Mouse (Mus musculus) kidney, embryonic 14.5 days (tissue): ENCODE measurements around the gene Il33. TPM values are rescaled to one million over a fixed set of nuclear protein-coding genes. Genes with fewer than 3 reads are reported as not detected.

Source experiments
- ATAC-seq: fragments of 200-750 bp; cut with Nextera tagmentation; 2 replicates; pipeline ENCODE4 v1.8.0; 2017; ENCODE audit warnings: moderate number of reproducible peaks, mild to moderate bottlenecking, moderate TSS enrichment, moderate library complexity; ENCODE audit not compliant: low FRiP score, low TSS enrichment
- H3K27ac ChIP-seq: fragments of 300-500 bp; sonication (generic); 2 replicates; pipeline ENCODE4 v1.5.1; 2014; ENCODE audit warnings: low read depth, mild to moderate bottlenecking, low read length, moderate library complexity, mixed read lengths
- H3K27me3 ChIP-seq: fragments of 300-500 bp; sonication (generic); 2 replicates; pipeline ENCODE4 v1.6.1; 2014; ENCODE audit warnings: mild to moderate bottlenecking, low read length; ENCODE audit not compliant: control insufficient read depth, insufficient read depth
- H3K36me3 ChIP-seq: fragments of 300-500 bp; sonication (generic); 2 replicates; pipeline ENCODE4 v1.6.1; 2014; ENCODE audit warnings: low read length, mixed read lengths; ENCODE audit not compliant: control insufficient read depth, insufficient read depth
- H3K4me1 ChIP-seq: fragments of 300-500 bp; sonication (generic); 2 replicates; pipeline ENCODE4 v1.6.1; 2014; ENCODE audit warnings: low read length, mixed read lengths; ENCODE audit not compliant: control insufficient read depth, insufficient read depth
- H3K4me2 ChIP-seq: fragments of 300-500 bp; sonication (generic); replicated peaks from 2 replicates; pipeline ENCODE4 v1.6.1; 2014; ENCODE audit warnings: low read depth, mild to moderate bottlenecking, low read length
- H3K4me3 ChIP-seq: fragments of 300-500 bp; sonication (generic); 2 replicates; pipeline ENCODE4 v1.5.1; 2014; ENCODE audit warnings: mild to moderate bottlenecking, low read length
- H3K9ac ChIP-seq: fragments of 300-500 bp; sonication (generic); 2 replicates; pipeline ENCODE4 v1.6.1; 2014; ENCODE audit warnings: low read depth, mild to moderate bottlenecking, low read length, moderate library complexity
- H3K9me3 ChIP-seq: fragments of 300-500 bp; sonication (generic); 2 replicates; pipeline ENCODE4 v1.6.1; 2016; ENCODE audit warnings: low read length; ENCODE audit not compliant: control insufficient read depth
- WGBS: fragments of 180-500 bp; shearing (Covaris S2); extraction: QIAGEN DNeasy Blood & Tissue Kit; methylation state at CpG from one replicate; pipeline ENCODE4 v1.1.7; 2014; 5-methylcytosine and 5-hydroxymethylcytosine counted together
- polyA plus RNA-seq: library from polyadenylated mRNA; unstranded; fragments of >200 nt; fragmentation: Nextera tagmentation; extraction: Ambion mirVana; gene quantifications from 2 replicates; pipeline ENCODE4 v1.2.1, GENCODE M21; 2014

The Il33 gene
- 28.0 and 28.3 TPM in 2 replicates for polyA plus RNA-seq

DNA sequence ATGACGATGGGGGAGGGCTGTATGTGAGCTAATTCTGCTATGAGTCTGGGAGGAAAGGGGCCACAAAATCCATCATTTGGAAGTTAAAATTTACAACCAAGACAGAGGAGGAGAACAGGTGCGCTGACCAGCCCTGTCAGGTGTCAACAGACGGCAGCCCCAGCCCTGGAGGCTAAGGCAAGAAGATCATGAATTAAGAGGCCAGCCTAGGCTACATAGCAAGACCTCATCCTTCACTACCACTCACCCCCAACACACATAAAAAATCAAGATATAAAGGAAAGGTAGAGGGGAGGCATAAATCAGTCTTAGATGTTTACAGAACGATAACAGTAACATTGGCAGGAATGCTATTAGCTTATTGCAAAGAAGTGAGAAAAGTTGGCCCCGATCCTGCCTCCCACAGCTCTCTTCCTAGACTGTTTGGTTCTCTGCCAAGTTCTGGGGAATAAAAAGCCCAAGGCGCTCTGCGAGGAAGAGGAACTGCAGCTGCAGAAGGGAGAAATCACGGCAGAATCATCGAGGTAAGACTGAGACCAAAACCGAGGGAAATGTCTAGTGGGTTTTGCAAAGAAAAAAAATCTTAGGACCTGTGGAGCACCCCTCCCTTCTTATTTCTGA lies at the start of gene Il33:
Il33 (plus strand) TSS at position 477 of the 621 bp plus-strand sequence.
- H3K4me3 ChIP-seq = peak within 1 kb of the TSS; percentile 23
- no peaks in the 10 kb centered on the region for H3K36me3 ChIP-seq
- peak within 1 kb of the TSS; percentile 28 for H3K4me2 ChIP-seq
- H3K9ac ChIP-seq = peak within 1 kb of the TSS; percentile 14; the same call in 1 of the 2 replicates
- ATAC-seq = peak; percentile 78
- peaks cover 31% of the 10 kb centered on the region for H3K4me1 ChIP-seq
- H3K27me3 ChIP-seq = no peaks in the 10 kb centered on the region
- H3K9me3 ChIP-seq = no peaks in the 10 kb centered on the region
- 19% methylated on average over 10 of the region's 10 CpGs for WGBS
- H3K27ac ChIP-seq = peak within 1 kb of the TSS; percentile 73

DNA sequence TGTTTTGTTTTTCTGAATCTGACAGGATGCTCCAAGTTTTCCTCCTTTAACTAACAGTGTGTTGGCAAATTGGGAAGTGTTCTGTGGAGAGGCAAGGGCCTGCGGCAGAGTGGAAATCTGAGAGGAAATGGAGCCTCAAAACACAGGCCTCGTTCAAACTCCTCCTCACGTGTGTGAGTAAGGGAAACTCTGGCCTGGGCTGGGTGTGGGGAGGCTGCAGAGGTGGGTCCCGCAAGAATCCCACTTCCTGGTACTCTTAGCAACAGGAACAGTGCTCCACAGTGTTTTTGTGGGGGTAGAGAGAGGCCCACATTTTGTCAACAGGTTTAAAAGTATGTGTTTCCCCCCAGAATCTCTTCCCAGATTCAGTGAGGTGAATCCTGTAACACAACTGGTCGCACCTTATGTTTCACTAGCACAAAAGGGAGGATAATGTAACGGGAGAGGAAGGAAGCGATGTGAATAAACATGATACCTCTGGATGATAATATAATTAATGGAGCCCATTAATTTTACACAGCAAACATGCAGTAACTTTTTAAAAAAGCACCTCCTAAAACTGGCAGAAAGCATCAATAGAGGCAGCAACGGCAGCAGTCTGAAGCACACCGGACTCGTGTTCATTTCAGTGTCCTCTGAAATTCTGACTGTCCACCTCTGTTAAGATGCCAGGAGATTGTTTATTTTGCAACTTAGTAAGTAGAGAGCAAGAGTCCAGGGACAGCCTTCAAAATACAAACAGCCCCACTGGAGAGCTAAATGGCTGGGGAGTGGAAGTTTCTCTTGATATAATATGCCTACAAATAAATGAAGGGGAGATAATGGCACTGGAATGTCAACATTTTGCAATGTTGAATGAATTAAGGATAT lies 47.3 kb upstream of the Il33 start:
- Histone ChIP-seq H3K9ac (no peak overlapping the region), H3K4me3 (no peak overlapping the region), H3K4me2 (no peak overlapping the region), H3K27ac (peak overlapping the region; percentile 42; the same call in 1 of the 2 replicates), H3K36me3 (no peaks in the 10 kb centered on the region), H3K4me1 (peaks cover 15% of the 10 kb centered on the region), H3K9me3 (no peaks in the 10 kb centered on the region), H3K27me3 (no peaks in the 10 kb centered on the region)
- peak; percentile 79 for ATAC-seq
- WGBS = 23% methylated on average over 10 of the region's 10 CpGs

DNA sequence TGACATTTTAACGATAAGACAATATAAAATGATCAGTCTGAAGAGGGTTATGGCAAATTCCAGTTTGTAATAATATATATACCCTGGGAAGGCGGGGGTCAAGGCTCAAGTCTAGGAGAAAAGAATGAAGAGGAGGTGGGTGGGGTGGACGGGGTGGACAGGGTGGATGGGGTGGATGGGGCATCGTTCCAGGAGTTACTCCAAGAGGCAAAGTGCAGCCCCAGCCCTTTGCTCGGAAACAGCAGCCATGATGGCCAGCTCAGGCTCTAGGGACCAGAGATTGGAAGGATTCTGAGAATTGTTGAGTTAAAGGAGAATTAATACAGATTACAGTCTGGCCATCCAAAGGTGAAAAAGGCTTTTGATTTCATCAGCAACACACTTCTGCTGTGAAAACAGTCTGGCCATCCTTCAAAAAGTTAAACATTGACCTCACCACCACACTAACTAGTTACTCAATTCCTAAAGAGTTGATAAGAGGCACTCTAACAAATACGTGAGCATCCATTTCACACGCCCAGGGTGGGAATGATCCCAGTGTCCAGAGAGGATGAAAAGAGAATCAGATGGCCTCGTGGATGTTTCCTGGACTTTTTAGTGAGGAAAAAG lies 45.9 kb upstream of the Il33 start:
- ATAC-seq = no peak
- WGBS = 60% methylated on average over 8 of the region's 8 CpGs
- no peak overlapping the region for H3K4me3 ChIP-seq
- peaks cover 15% of the 10 kb centered on the region for H3K4me1 ChIP-seq
- H3K27me3 ChIP-seq = no peaks in the 10 kb centered on the region
- no peak overlapping the region; the same call in 1 of the 2 replicates for H3K27ac ChIP-seq
- H3K9me3 ChIP-seq = no peaks in the 10 kb centered on the region
- no peak overlapping the region for H3K9ac ChIP-seq
- H3K36me3 ChIP-seq = no peaks in the 10 kb centered on the region
- no peak overlapping the region for H3K4me2 ChIP-seq

DNA sequence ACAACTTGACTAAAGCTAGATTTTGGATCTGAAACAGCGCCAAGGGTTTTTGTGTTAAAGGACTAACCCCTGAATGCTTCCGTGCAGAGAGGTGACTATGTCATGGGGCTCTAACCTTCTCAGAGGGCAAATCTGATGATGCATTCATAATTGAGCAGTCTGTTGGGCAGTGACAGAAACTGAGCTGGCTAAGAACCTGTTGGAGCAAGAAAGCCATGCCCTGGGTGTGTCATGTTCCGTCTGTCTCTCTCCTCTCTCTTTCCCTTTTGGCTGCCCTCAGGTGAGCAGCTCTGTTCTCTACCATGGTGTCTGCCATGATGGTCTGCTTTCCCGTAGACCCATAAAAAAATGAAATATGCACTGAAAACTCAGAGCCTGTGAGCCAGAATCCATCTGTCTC lies 44.0 kb upstream of the Il33 start:
- peaks cover 15% of the 10 kb centered on the region for H3K4me1 ChIP-seq
- 75% methylated on average over 4 of the region's 4 CpGs for WGBS
- no peaks in the 10 kb centered on the region for H3K9me3 ChIP-seq
- no peaks in the 10 kb centered on the region for H3K36me3 ChIP-seq
- ATAC-seq = no peak
- no peak overlapping the region for H3K4me2 ChIP-seq
- H3K4me3 ChIP-seq = no peak overlapping the region
- no peak overlapping the region for H3K9ac ChIP-seq
- no peak overlapping the region for H3K27ac ChIP-seq
- H3K27me3 ChIP-seq = no peaks in the 10 kb centered on the region

DNA sequence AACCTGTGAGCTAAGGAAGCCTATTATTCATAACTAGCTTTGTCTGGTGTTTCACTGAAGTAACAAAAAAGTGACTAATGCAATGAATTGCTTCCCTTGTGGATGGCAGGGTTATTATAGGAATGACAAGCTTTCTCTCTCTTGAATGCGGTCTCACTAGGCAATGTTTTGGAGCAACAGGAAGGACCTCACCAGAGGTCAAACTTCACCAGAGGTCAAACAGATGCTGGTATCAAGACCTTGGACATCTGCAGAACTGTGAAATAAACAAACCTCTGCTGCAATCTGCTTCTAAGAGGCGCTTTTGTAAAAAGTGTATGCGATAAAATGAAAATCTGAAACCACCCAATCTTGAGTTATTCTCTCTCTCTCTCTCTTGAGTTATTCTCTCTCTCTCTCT lies 42.2 kb upstream of the Il33 start:
- no peaks in the 10 kb centered on the region for H3K9me3 ChIP-seq
- H3K36me3 ChIP-seq = no peaks in the 10 kb centered on the region
- 74% methylated on average over 3 of the region's 3 CpGs for WGBS
- no peaks in the 10 kb centered on the region for H3K27me3 ChIP-seq
- no peak overlapping the region for H3K4me2 ChIP-seq
- no peak overlapping the region for H3K9ac ChIP-seq
- no peak overlapping the region for H3K4me3 ChIP-seq
- no peak overlapping the region for H3K27ac ChIP-seq
- no peak for ATAC-seq
- peaks cover 10% of the 10 kb centered on the region for H3K4me1 ChIP-seq

DNA sequence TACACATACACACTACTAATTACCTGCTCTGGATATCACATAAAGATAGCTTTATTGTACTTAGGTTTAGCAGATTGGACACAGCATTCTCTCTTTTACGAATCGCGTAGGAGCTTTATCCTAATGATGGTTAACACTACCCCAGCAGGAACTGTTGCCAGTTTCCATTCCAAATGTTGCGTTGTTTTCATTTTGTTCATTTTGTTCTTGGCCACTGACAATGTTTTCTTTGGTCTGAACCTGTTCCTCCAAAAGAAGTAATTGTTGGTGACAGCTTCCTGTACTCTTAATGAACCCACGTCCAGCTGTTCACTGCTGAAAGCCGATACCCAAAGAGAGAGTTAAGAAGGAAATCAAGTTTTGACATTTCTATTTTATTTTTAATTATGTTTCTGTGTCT lies 39.4 kb upstream of the Il33 start:
- no peak overlapping the region for H3K4me3 ChIP-seq
- H3K27me3 ChIP-seq = no peaks in the 10 kb centered on the region
- no peak overlapping the region for H3K27ac ChIP-seq
- H3K9me3 ChIP-seq = no peaks in the 10 kb centered on the region
- no peak for ATAC-seq
- H3K9ac ChIP-seq = no peak overlapping the region
- H3K4me1 ChIP-seq = no peaks in the 10 kb centered on the region
- no peak overlapping the region for H3K4me2 ChIP-seq
- H3K36me3 ChIP-seq = no peaks in the 10 kb centered on the region
- WGBS = 66% methylated on average over 6 of the region's 6 CpGs

DNA sequence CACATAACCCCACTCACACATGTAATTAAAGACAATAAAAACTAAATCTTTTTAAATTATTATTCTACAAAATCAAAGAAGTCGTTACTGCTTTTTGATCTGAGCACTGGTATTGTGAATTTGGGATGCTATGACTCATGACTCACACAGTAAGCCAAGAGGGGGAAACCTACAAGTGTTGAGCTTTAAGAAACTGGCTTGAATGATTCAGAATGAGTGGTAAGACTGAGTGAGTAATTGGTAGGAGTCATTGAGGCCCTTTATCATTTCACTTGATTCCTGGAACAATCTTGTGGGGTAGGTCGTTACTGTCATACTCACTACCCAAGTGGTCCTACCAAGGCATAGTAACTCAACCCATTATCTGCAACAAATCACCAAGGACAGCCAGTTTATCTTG lies 37.4 kb upstream of the Il33 start:
- no peaks in the 10 kb centered on the region for H3K4me1 ChIP-seq
- no peaks in the 10 kb centered on the region for H3K9me3 ChIP-seq
- H3K27ac ChIP-seq = no peak overlapping the region
- WGBS = 85% methylated on average over 2 of the region's 2 CpGs
- H3K4me3 ChIP-seq = no peak overlapping the region
- no peak overlapping the region for H3K9ac ChIP-seq
- H3K27me3 ChIP-seq = no peaks in the 10 kb centered on the region
- no peak overlapping the region for H3K4me2 ChIP-seq
- H3K36me3 ChIP-seq = no peaks in the 10 kb centered on the region
- no peak for ATAC-seq

DNA sequence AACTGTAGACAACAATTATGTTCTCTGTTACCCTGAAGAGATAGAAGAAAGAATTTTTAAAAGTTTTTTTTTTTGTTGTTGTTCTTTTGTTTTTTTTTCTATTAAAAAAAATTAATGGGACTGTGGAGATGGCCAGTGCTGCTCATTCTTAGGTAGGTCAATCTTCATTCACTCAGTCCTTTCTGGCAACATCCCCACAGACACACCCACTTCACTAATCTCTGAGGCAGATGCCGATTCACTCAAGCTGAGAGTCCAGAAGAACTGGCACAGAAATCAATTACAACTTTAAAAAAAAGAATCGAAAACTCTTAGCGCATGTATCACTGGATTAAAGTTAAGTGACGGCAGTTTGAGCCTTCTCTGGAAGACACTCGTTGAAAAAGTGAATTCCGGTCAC lies 36.0 kb upstream of the Il33 start:
- Histone ChIP-seq H3K36me3 (no peaks in the 10 kb centered on the region), H3K9ac (no peak overlapping the region), H3K9me3 (no peaks in the 10 kb centered on the region), H3K4me3 (no peak overlapping the region), H3K27ac (no peak overlapping the region), H3K4me1 (no peaks in the 10 kb centered on the region), H3K4me2 (no peak overlapping the region), H3K27me3 (no peaks in the 10 kb centered on the region)
- 91% methylated on average over 6 of the region's 6 CpGs for WGBS
- ATAC-seq = no peak

DNA sequence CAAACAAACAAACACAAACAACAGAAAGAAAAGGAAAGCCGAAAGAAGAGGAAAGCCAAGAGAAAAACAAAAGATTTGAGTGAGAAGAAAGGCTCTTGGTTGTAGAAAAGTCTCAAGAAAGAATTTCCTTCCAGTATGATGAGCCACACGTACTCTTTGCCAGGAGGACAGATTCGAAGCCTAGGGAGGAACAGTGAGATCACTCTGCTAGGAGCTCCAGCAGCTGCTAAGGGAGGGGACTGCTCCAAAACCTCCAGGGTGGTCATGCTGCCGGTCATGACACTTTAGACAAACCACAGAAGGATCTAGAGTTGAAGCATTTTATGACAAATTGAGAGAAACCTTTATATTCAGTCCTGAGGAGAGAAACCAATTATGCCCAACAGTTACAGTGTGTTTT lies 32.9 kb upstream of the Il33 start:
- H3K9ac ChIP-seq = no peak overlapping the region
- H3K27ac ChIP-seq = no peak overlapping the region
- no peak for ATAC-seq
- H3K4me3 ChIP-seq = no peak overlapping the region
- H3K27me3 ChIP-seq = no peaks in the 10 kb centered on the region
- H3K4me1 ChIP-seq = no peaks in the 10 kb centered on the region
- WGBS = 73% methylated on average over 4 of the region's 4 CpGs
- H3K9me3 ChIP-seq = no peaks in the 10 kb centered on the region
- H3K4me2 ChIP-seq = no peak overlapping the region
- no peaks in the 10 kb centered on the region for H3K36me3 ChIP-seq
